Mouse (Mus musculus): ENCODE results near the gene Bicc1. TPM values are rescaled to one million over a fixed set of nuclear protein-coding genes. Genes with fewer than 3 reads are reported as not detected.
A peak's percentile ranks its signal among the peaks of the same experiment; 100 is the strongest.

Bicc1 gene
- polyA plus RNA-seq, 1 experiment from 2014 or later: 24.2 TPM

GRCm38 (mm10) chr10:71175280-71175679 lies 15.8 kb upstream of the Bicc1 start:
- Histone ChIP-seq H3K9me3 (ENCODE audit: control insufficient read depth, low read length) (0 out of 2 replicates have a peak, but pooled peaks cover 2% of the 10 kb centered on the region), H3K4me2 (ENCODE audit: low read length) (no peak overlapping the region), H3K27me3 (replicated peaks; ENCODE audit: control insufficient read depth, insufficient read depth, low read length) (no peaks in the 10 kb centered on the region), H3K27ac (ENCODE audit: low read depth) (no peak overlapping the region), H3K4me3 (ENCODE audit: low read depth, low read length) (no peak overlapping the region), H3K36me3 (ENCODE audit: control insufficient read depth, insufficient read depth, low read length) (no peaks in the 10 kb centered on the region), H3K4me1 (replicated peaks; ENCODE audit: control insufficient read depth, insufficient read depth, low read length) (no peaks in the 10 kb centered on the region), H3K9ac (ENCODE audit: low read length) (no peak overlapping the region)
- ATAC-seq (replicated peaks; ENCODE audit: low FRiP score, low TSS enrichment, low read depth) (no peak), DNase-seq (ENCODE audit: low spot score) (no peak)
- WGBS: 87% methylated on average over 15 of the region's 15 CpGs

- Histone ChIP-seq H3K4me2 (ENCODE audit: low read length) (no peak overlapping the region), H3K36me3 (ENCODE audit: control insufficient read depth, insufficient read depth, low read length) (no peaks in the 10 kb centered on the region), H3K4me3 (ENCODE audit: low read depth, low read length) (no peak overlapping the region), H3K9me3 (ENCODE audit: control insufficient read depth, low read length) (0 out of 2 replicates have a peak, but pooled peaks cover 2% of the 10 kb centered on the region), H3K9ac (ENCODE audit: low read length) (no peak overlapping the region), H3K27me3 (replicated peaks; ENCODE audit: control insufficient read depth, insufficient read depth, low read length) (no peaks in the 10 kb centered on the region), H3K27ac (ENCODE audit: low read depth) (no peak overlapping the region), H3K4me1 (replicated peaks; ENCODE audit: control insufficient read depth, insufficient read depth, low read length) (no peaks in the 10 kb centered on the region)
- ATAC-seq (replicated peaks; ENCODE audit: low FRiP score, low TSS enrichment, low read depth) (no peak), DNase-seq (ENCODE audit: low spot score) (no peak)
- 100% methylated on average over 1 of the region's 1 CpGs for WGBS
These were observed 11.9 kb upstream of the Bicc1 start for GRCm38 (mm10) chr10:71171414-71171813.

GRCm38 (mm10) chr10:71170771-71171170 lies 11.3 kb upstream of the Bicc1 start:
- 0 out of 2 replicates have a peak, but pooled peaks cover 2% of the 10 kb centered on the region for H3K9me3 ChIP-seq (ENCODE audit: control insufficient read depth, low read length)
- ATAC-seq (replicated peaks; ENCODE audit: low FRiP score, low TSS enrichment, low read depth): no peak
- H3K4me2 ChIP-seq (ENCODE audit: low read length): no peak overlapping the region
- no peaks in the 10 kb centered on the region for H3K4me1 ChIP-seq (replicated peaks; ENCODE audit: control insufficient read depth, insufficient read depth, low read length)
- H3K4me3 ChIP-seq (ENCODE audit: low read depth, low read length): no peak overlapping the region
- no peak overlapping the region for H3K27ac ChIP-seq (ENCODE audit: low read depth)
- H3K9ac ChIP-seq (ENCODE audit: low read length): no peak overlapping the region
- 89% methylated on average over 5 of the region's 5 CpGs for WGBS
- no peak for DNase-seq (ENCODE audit: low spot score)
- H3K36me3 ChIP-seq (ENCODE audit: control insufficient read depth, insufficient read depth, low read length): no peaks in the 10 kb centered on the region
- H3K27me3 ChIP-seq (replicated peaks; ENCODE audit: control insufficient read depth, insufficient read depth, low read length): no peaks in the 10 kb centered on the region

- no peak for ATAC-seq (replicated peaks; ENCODE audit: low FRiP score, low TSS enrichment, low read depth)
These were observed 10.3 kb upstream of the Bicc1 start for GRCm38 (mm10) chr10:71169811-71170210.

GRCm38 (mm10) chr10:71169171-71169570 lies 9.7 kb upstream of the Bicc1 start:
- H3K27me3 ChIP-seq (replicated peaks; ENCODE audit: control insufficient read depth, insufficient read depth, low read length): no peaks in the 10 kb centered on the region
- 0 out of 2 replicates have a peak, but pooled peaks cover 2% of the 10 kb centered on the region for H3K9me3 ChIP-seq (ENCODE audit: control insufficient read depth, low read length)
- no peak for DNase-seq (ENCODE audit: low spot score)
- H3K9ac ChIP-seq (ENCODE audit: low read length): no peak overlapping the region
- 40% methylated on average over 4 of the region's 4 CpGs for WGBS
- H3K4me3 ChIP-seq (ENCODE audit: low read depth, low read length): no peak overlapping the region
- no peak overlapping the region for H3K4me2 ChIP-seq (ENCODE audit: low read length)
- no peak for ATAC-seq (replicated peaks; ENCODE audit: low FRiP score, low TSS enrichment, low read depth)
- H3K27ac ChIP-seq (ENCODE audit: low read depth): no peak overlapping the region
- H3K36me3 ChIP-seq (ENCODE audit: control insufficient read depth, insufficient read depth, low read length): no peaks in the 10 kb centered on the region
- H3K4me1 ChIP-seq (replicated peaks; ENCODE audit: control insufficient read depth, insufficient read depth, low read length): no peaks in the 10 kb centered on the region

More at GRCm38 (mm10) chr10:71169811-71170210, 10.3 kb upstream of the Bicc1 start:
- H3K4me1 ChIP-seq (replicated peaks; ENCODE audit: control insufficient read depth, insufficient read depth, low read length): no peaks in the 10 kb centered on the region
- H3K27me3 ChIP-seq (replicated peaks; ENCODE audit: control insufficient read depth, insufficient read depth, low read length): no peaks in the 10 kb centered on the region
- WGBS: 82% methylated on average over 10 of the region's 10 CpGs
- no peaks in the 10 kb centered on the region for H3K36me3 ChIP-seq (ENCODE audit: control insufficient read depth, insufficient read depth, low read length)
- H3K4me3 ChIP-seq (ENCODE audit: low read depth, low read length): no peak overlapping the region
- H3K9me3 ChIP-seq (ENCODE audit: control insufficient read depth, low read length): 0 out of 2 replicates have a peak, but pooled peaks cover 2% of the 10 kb centered on the region
- DNase-seq (ENCODE audit: low spot score): no peak
- H3K9ac ChIP-seq (ENCODE audit: low read length): no peak overlapping the region
- no peak overlapping the region for H3K4me2 ChIP-seq (ENCODE audit: low read length)
- no peak overlapping the region for H3K27ac ChIP-seq (ENCODE audit: low read depth)

- Histone ChIP-seq H3K9me3 (ENCODE audit: control insufficient read depth, low read length) (no peaks in the 10 kb centered on the region), H3K9ac (ENCODE audit: low read length) (no peak overlapping the region), H3K36me3 (ENCODE audit: control insufficient read depth, insufficient read depth, low read length) (no peaks in the 10 kb centered on the region), H3K27me3 (replicated peaks; ENCODE audit: control insufficient read depth, insufficient read depth, low read length) (no peaks in the 10 kb centered on the region), H3K4me1 (replicated peaks; ENCODE audit: control insufficient read depth, insufficient read depth, low read length) (no peaks in the 10 kb centered on the region), H3K27ac (ENCODE audit: low read depth) (no peak overlapping the region), H3K4me3 (ENCODE audit: low read depth, low read length) (no peak overlapping the region), H3K4me2 (ENCODE audit: low read length) (no peak overlapping the region)
- DNase-seq (ENCODE audit: low spot score) (no peak), ATAC-seq (replicated peaks; ENCODE audit: low FRiP score, low TSS enrichment, low read depth) (no peak)
- 88% methylated on average over 12 of the region's 12 CpGs for WGBS
These were observed 949 bp upstream of the Bicc1 start for GRCm38 (mm10) chr10:71160449-71160848.

GRCm38 (mm10) chr10:71158940-71159675 lies 392 bp downstream of the Bicc1 start:
- Histone ChIP-seq H3K27ac (ENCODE audit: low read depth) (peak overlapping the region; percentile 75), H3K9ac (ENCODE audit: low read length) (peak overlapping the region; percentile 77), H3K27me3 (replicated peaks; ENCODE audit: control insufficient read depth, insufficient read depth, low read length) (no peaks in the 10 kb centered on the region), H3K4me1 (replicated peaks; ENCODE audit: control insufficient read depth, insufficient read depth, low read length) (no peaks in the 10 kb centered on the region), H3K9me3 (ENCODE audit: control insufficient read depth, low read length) (no peaks in the 10 kb centered on the region), H3K4me3 (ENCODE audit: low read depth, low read length) (peak overlapping the region; percentile 79), H3K4me2 (ENCODE audit: low read length) (peak overlapping the region; percentile 76), H3K36me3 (ENCODE audit: control insufficient read depth, insufficient read depth, low read length) (no peaks in the 10 kb centered on the region)
- DNase-seq (ENCODE audit: low spot score) (peak; percentile 82), ATAC-seq (replicated peaks; ENCODE audit: low FRiP score, low TSS enrichment, low read depth) (peak; percentile 89)
- WGBS: under 1% methylated on average over 45 of the region's 65 CpGs

- WGBS: 76% methylated on average over 5 of the region's 5 CpGs
- H3K27ac ChIP-seq (ENCODE audit: low read depth): no peak overlapping the region
- H3K9me3 ChIP-seq (ENCODE audit: control insufficient read depth, low read length): 0 out of 2 replicates have a peak, but pooled peaks cover 2% of the 10 kb centered on the region
- H3K4me1 ChIP-seq (replicated peaks; ENCODE audit: control insufficient read depth, insufficient read depth, low read length): no peaks in the 10 kb centered on the region
- DNase-seq (ENCODE audit: low spot score) (no peak), ATAC-seq (replicated peaks; ENCODE audit: low FRiP score, low TSS enrichment, low read depth) (no peak)
- H3K4me3 ChIP-seq (ENCODE audit: low read depth, low read length): no peak overlapping the region
- no peaks in the 10 kb centered on the region for H3K27me3 ChIP-seq (replicated peaks; ENCODE audit: control insufficient read depth, insufficient read depth, low read length)
- H3K9ac ChIP-seq (ENCODE audit: low read length): no peak overlapping the region
- no peaks in the 10 kb centered on the region for H3K36me3 ChIP-seq (ENCODE audit: control insufficient read depth, insufficient read depth, low read length)
- no peak overlapping the region for H3K4me2 ChIP-seq (ENCODE audit: low read length)
These were observed 2.9 kb downstream of the Bicc1 start for GRCm38 (mm10) chr10:71156569-71156968.

GRCm38 (mm10) chr10:71153610-71154009 lies 5.9 kb downstream of the Bicc1 start:
- no peak overlapping the region for H3K27ac ChIP-seq (ENCODE audit: low read depth)
- H3K9ac ChIP-seq (ENCODE audit: low read length): no peak overlapping the region
- H3K27me3 ChIP-seq (replicated peaks; ENCODE audit: control insufficient read depth, insufficient read depth, low read length): no peaks in the 10 kb centered on the region
- 0 out of 2 replicates have a peak, but pooled peaks cover 2% of the 10 kb centered on the region for H3K9me3 ChIP-seq (ENCODE audit: control insufficient read depth, low read length)
- DNase-seq (ENCODE audit: low spot score) (no peak), ATAC-seq (replicated peaks; ENCODE audit: low FRiP score, low TSS enrichment, low read depth) (no peak)
- H3K36me3 ChIP-seq (ENCODE audit: control insufficient read depth, insufficient read depth, low read length): no peaks in the 10 kb centered on the region
- no peak overlapping the region for H3K4me3 ChIP-seq (ENCODE audit: low read depth, low read length)
- H3K4me2 ChIP-seq (ENCODE audit: low read length): no peak overlapping the region
- H3K4me1 ChIP-seq (replicated peaks; ENCODE audit: control insufficient read depth, insufficient read depth, low read length): peaks cover 5% of the 10 kb centered on the region; the same call in 1 of the 2 replicates
- 97% methylated on average over 6 of the region's 6 CpGs for WGBS
